Mouse (Mus musculus) G1E (cell line): ENCODE data around the gene Atg5.

ENCODE experiments used
- CTCF ChIP-seq: IDR thresholded peaks from 2 replicates; pipeline ENCODE4 v1.5.1; 2012; ENCODE audit warnings: low read depth, low read length, inconsistent platforms, mixed read lengths
- GATA1 ChIP-seq: IDR thresholded peaks from 2 replicates; pipeline ENCODE4 v1.6.1; 2012; ENCODE audit warnings: borderline replicate concordance, low read length, inconsistent platforms, mixed read lengths
- GATA2 ChIP-seq: IDR thresholded peaks from 2 replicates; pipeline ENCODE4 v1.6.1; 2012; ENCODE audit warnings: low read depth, low read length, inconsistent platforms, borderline replicate concordance
- POLR2AphosphoS5 ChIP-seq: IDR thresholded peaks from 2 replicates; pipeline ENCODE4 v1.6.1; 2012; ENCODE audit warnings: low read depth, low read length, inconsistent platforms; ENCODE audit not compliant: insufficient replicate concordance
- TAL1 ChIP-seq: conservative IDR thresholded peaks from 2 replicates; pipeline ENCODE4 v1.6.1; 2012; ENCODE audit warnings: low read depth, low read length, inconsistent platforms, mixed read lengths

GRCm38 (mm10) chr10:44269211-44269610 is 1.1 kb downstream of the Atg5 start:
- no peak for TF ChIP-seq CTCF
- TF ChIP-seq TAL1 = no peak
- no peak for TF ChIP-seq GATA1
- TF ChIP-seq POLR2AphosphoS5 = no peak
- no peak for TF ChIP-seq GATA2
